ENCODE assay signal across 10 mouse cellular contexts in genomic region chr10:86702312-86702920, GRCm38 (mm10). TPM values are rescaled to one million over a fixed set of nuclear protein-coding genes. Genes with fewer than 3 reads are reported as not detected.
DNase-seq lines count a peak whose midpoint lies in the region; ATAC-seq lines count a peak whose summit lies in the region.
"Had no signal": no experiment of that assay in that cellular context is flagged by ENCODE, and none has a peak within 500 bp of the region (broad histone marks: within the 10 kb centered on the region; RNA-seq: fewer than 3 reads in every experiment).

No protein-coding gene starts in this region.

- DNase-seq in cerebellum, postnatal 10 days, result peak; percentile 72 to 75
- DNase-seq in cerebellum, adult 11 months, result no peak
- no peak for DNase-seq in kidney, postnatal 10 days
- peak; percentile 12 for DNase-seq in brain, adult 2 months (ENCODE audit: low read depth, low spot score)
- no peak for DNase-seq in cerebellum, adult 18-20 months
- DNase-seq: cerebellum, adult 8-10 months had no signal

- no peaks in the 10 kb centered on the region for H3K9me3 ChIP-seq in kidney, embryonic 14.5 days (ENCODE audit: control insufficient read depth, low read length)
- H3K9me3 ChIP-seq in limb, embryonic 12.5 days, result no peaks in the 10 kb centered on the region
- H3K9me3 ChIP-seq: limb, embryonic 15.5 days had no signal

- H3K27ac ChIP-seq in kidney, embryonic 14.5 days (ENCODE audit: low read depth, low read length), result no peak overlapping the region
- H3K27ac ChIP-seq in limb, embryonic 12.5 days, result no peak overlapping the region
- H3K27ac ChIP-seq: limb, embryonic 15.5 days had no signal

- WGBS in kidney, embryonic 14.5 days, result 51% methylated on average over 4 of the region's 4 CpGs
- WGBS in limb, embryonic 12.5 days, result 48% methylated on average over 4 of the region's 4 CpGs

- 0 out of 2 replicates have a peak overlapping the region, but pooled peaks have one; percentile 88 for H3K4me2 ChIP-seq in kidney, embryonic 14.5 days (replicated peaks; ENCODE audit: low read depth, low read length)
- peak overlapping the region; percentile 95 for H3K4me2 ChIP-seq in limb, embryonic 12.5 days

- peak overlapping the region; percentile 94 for H3K4me3 ChIP-seq in kidney, embryonic 14.5 days (ENCODE audit: low read length)
- 0 out of 2 replicates have a peak overlapping the region, but pooled peaks have one; percentile 4 for H3K4me3 ChIP-seq in limb, embryonic 12.5 days (replicated peaks)

- no peaks in the 10 kb centered on the region for H3K27me3 ChIP-seq in kidney, embryonic 14.5 days (ENCODE audit: control insufficient read depth, insufficient read depth, low read length)
- no peaks in the 10 kb centered on the region for H3K27me3 ChIP-seq in limb, embryonic 12.5 days
- H3K27me3 ChIP-seq: limb, embryonic 15.5 days had no signal

- H3K9ac ChIP-seq in kidney, embryonic 14.5 days (ENCODE audit: low read depth, low read length), result 0 out of 2 replicates have a peak overlapping the region, but pooled peaks have one; percentile 18
- H3K9ac ChIP-seq in limb, embryonic 12.5 days (replicated peaks), result 0 out of 2 replicates have a peak overlapping the region, but pooled peaks have one; percentile 37
- H3K9ac ChIP-seq: limb, embryonic 15.5 days had no signal

- no peak for ATAC-seq in kidney, embryonic 14.5 days (ENCODE audit: low FRiP score, low TSS enrichment)
- no peak for ATAC-seq in limb, embryonic 12.5 days (ENCODE audit: insufficient number of reproducible peaks, insufficient read depth, low FRiP score, low TSS enrichment, low read depth)
- ATAC-seq in erythroid progenitor cell, adult 5-6 weeks (replicated peaks; ENCODE audit: low FRiP score, poor library complexity, severe bottlenecking), result no peak

- H3K4me1 ChIP-seq in kidney, embryonic 14.5 days (ENCODE audit: control insufficient read depth, insufficient read depth, low read length), result peaks cover 43% of the 10 kb centered on the region
- peaks cover 53% of the 10 kb centered on the region for H3K4me1 ChIP-seq in limb, embryonic 12.5 days (replicated peaks)

- peaks cover 65% of the 10 kb centered on the region for H3K36me3 ChIP-seq in kidney, embryonic 14.5 days (ENCODE audit: control insufficient read depth, insufficient read depth, low read length)
- H3K36me3 ChIP-seq in limb, embryonic 12.5 days, result peaks cover 65% of the 10 kb centered on the region

RNA-seq across cellular contexts. Expression of gene Hsp90b1, which starts 2.9 kb away (rescaled TPM):
- 476 and 591 TPM in 2 replicates for polyA plus RNA-seq in kidney, embryonic 14.5 days (2014; fragmentation: Nextera tagmentation; extraction: Ambion mirVana)
- polyA plus RNA-seq in limb, embryonic 12.5 days (2016; fragmentation: Nextera tagmentation; extraction: Ambion mirVana), result 588 and 626 TPM in 2 replicates
- 243 and 279 TPM in 2 replicates for total RNA-seq in erythroid progenitor cell, adult 5-6 weeks (2015; ENCODE audit: low replicate concordance)
- 366 and 415 TPM in 2 replicates for total RNA-seq in erythroid progenitor cell, adult 5-6 weeks (2017; ENCODE audit: low replicate concordance)

RNA-seq across cellular contexts. Expression of gene Ttc41, which starts 3.2 kb away (rescaled TPM):
- polyA plus RNA-seq in kidney, embryonic 14.5 days (2014; fragmentation: Nextera tagmentation; extraction: Ambion mirVana), result 1.2 and 1.5 TPM in 2 replicates
- 2.1 and 2.5 TPM in 2 replicates for polyA plus RNA-seq in limb, embryonic 12.5 days (2016; fragmentation: Nextera tagmentation; extraction: Ambion mirVana)
- total RNA-seq in erythroid progenitor cell, adult 5-6 weeks (2015; ENCODE audit: low replicate concordance), result 2.1 and 4.0 TPM in 2 replicates
- total RNA-seq in erythroid progenitor cell, adult 5-6 weeks (2017; ENCODE audit: low replicate concordance), result 1.0 and 2.3 TPM in 2 replicates

Comparison
In these comparisons a context has a peak if more than half of its experiments do, and no peak if none do; other contexts are left out.
1. DNase-seq: peak in cerebellum, postnatal 10 days (2 of 2) and brain, adult 2 months (single experiment); none in cerebellum, adult 11 months (single experiment), kidney, postnatal 10 days (single experiment) and cerebellum, adult 18-20 months (0 of 2).